Mouse (Mus musculus) liver, adult 2 months (tissue): ENCODE measurements at regions not wholly inside any gene's neighbourhood (a gene's known extent, or its start where the extent isn't known, plus 50 kb on each side); places are given as distances from the start of the nearest gene placed in this dataset.

ENCODE experiments used
- CTCF ChIP-seq: fragments of 200-500 bp; IDR thresholded peaks from 2 replicates; pipeline ENCODE4 v1.5.1; 2011; ENCODE audit warnings: low read depth, low read length, control low read depth
- POLR2A ChIP-seq: fragments of 200-500 bp; IDR thresholded peaks from 2 replicates; pipeline ENCODE4 v1.6.1; 2011; ENCODE audit warnings: low read length, control low read depth; ENCODE audit not compliant: insufficient read depth; ENCODE audit errors: extremely low read depth

- TF ChIP-seq CTCF (no peak), POLR2A (no peak)
Measured at GRCm38 (mm10) chr2:48545072-48545471, 268.8 kb upstream of the Acvr2a start.
